Mouse (Mus musculus): ENCODE results near the gene Cd34.

DNA sequence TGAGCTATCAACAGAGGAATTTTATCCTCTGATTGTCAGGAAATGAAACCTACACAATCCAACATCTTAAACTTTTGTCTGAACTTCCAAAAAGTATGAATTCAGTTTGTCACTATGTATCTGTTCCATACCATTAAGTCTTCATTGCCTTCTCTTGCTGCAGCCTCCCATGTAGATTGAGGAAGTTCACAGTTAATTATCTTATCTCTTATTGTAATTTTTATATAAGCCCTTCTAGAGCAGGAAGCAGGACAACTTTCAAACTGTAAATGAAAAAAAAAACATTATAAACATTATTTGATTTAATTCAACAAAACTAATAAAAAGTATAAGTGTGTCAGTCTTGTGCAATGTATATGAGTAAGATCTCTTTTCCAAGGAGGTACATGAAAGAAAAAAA lies 37.5 kb upstream of the Cd34 start:
- TF ChIP-seq CTCF (IDR thresholded peaks at IDR 0.05; ENCODE audit: low read depth) (no peak), EP300 (IDR thresholded peaks at IDR 0.05; ENCODE audit: low read depth) (no peak)

All from liver, postnatal 0 days (tissue).